Mouse (Mus musculus): ENCODE results near the gene Sema3f.

The Sema3f gene

DNA sequence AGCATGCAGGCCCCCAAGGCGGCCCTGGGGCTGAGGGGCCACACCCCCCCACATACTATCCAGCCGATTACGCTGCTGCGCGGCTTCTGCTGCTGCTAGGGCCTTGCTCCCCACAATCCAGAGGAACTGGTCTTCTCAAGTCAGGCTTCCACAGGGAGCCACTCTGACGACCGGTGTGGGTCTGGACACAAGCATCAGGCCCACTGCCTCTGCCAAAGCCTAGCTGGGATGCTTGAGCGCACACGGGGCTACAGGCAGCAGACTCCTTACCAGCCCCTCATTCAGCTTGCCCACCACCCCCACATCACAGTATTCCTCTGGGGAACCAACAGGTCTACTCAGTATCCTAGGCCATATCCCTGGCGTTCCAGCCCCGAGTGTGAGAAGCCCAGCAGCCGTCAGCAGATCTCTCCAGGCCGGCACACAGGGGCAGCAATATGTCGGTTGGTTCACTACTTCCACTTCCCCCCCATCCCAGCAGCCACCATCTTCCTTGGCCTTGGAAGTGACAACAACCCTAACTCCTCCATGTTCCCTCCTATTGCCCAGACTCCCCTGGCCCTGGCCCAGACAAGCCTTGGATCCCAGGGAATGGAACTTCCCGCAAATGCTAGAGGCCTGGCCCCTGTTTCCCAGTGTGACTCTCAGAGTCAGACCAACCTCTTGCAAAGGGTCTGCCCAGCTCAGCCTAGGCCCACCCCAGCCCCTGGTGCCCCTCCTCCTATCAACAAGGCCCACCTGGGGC, 76.4 kb downstream of the Sema3f start:
- no peak for DNase-seq (ENCODE audit: low spot score)

DNA sequence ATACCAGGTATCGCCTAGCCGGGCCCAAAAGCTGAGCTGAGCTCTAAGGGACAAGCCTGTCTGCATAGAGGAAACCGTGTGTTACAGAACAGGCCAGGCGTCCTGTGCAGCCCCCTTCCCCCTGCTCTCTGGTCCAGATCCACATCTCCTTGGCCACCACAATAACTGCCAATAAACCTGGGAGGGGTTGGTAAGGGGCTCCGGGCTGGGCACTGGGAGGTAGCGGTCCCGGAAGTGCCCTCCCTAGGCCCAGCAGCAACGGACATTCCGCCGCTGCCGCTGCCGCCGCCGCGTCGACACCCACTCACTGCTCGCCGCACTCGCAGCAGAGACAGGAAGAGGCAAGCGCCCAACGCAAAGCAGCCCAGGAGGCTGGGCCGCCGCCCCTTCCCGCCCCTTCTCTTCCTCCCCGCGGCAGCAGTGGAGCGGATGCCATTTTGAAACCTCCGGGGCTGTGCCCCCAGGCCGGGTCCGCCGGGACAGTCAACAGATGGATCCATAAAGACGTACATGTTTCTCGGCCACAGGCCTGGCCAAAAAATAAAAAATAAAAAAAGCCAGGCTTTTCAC, 77.1 kb downstream of the Sema3f start:
- peak; percentile 90 for DNase-seq (ENCODE audit: low spot score)

DNA sequence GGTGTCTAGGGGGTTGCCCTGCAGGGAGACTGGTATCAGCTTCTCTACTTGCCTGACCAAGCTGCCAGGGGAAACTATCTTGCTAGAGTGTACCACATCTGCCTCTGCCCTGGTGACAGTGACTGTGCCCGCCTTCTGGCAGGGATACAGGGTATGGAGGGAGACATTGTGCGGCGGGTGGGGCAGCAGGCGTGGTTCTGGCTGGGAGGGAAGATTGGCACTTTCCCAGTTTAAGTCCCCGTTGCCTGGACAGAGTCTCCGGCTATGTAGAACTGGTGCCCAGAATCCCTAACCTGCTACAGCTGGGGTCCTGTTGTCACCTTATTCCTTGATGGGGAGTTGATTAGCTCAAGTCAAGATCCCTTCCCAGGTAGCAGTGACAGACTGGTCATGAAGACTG, 77.8 kb downstream of the Sema3f start:
- no peak for DNase-seq (ENCODE audit: low spot score)

DNA sequence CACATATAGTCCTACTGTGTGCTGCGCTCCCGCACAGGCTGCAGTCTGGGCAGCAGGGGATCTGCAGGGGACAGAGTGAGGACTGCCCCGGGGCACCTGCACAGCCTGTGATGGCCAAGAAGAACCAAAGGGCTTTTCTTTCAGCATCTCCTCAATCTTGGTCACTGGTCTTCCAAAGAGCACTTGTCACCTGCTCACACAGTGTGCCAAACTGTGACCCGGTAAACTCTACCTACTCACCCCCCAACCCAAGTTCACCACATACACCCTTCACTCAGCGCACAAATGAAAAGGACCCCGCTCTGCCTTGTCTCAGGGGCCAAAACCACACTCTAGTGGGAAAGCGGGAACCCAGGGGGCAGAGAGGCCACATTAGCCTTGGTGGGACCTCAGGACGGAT, 78.4 kb downstream of the Sema3f start:
- DNase-seq (ENCODE audit: low spot score) = no peak
